Mouse (Mus musculus) hindbrain, embryonic 11.5 days (tissue): ENCODE measurements around the gene Dop1b. TPM values are rescaled to one million over a fixed set of nuclear protein-coding genes. Genes with fewer than 3 reads are reported as not detected.
"Not testable (repeated sequence)": the region's sequence is repeated elsewhere in the genome, so short reads cannot be mapped to it uniquely, and the experiment has no call there.

Source experiments
- ATAC-seq: fragments of 200-750 bp; cut with Nextera tagmentation; 2 replicates; pipeline ENCODE4 v1.8.0; 2017; ENCODE audit warnings: mild to moderate bottlenecking, moderate TSS enrichment, moderate library complexity; ENCODE audit not compliant: low FRiP score
- DNase-seq: peaks from one replicate; pipeline ENCODE4 v3.0.0-alpha.2; 2015; ENCODE audit warnings: low spot score
- H3K27ac ChIP-seq: fragments of 300-500 bp; sonication (generic); 2 replicates; pipeline ENCODE4 v1.5.1; 2014; ENCODE audit warnings: mild to moderate bottlenecking, low read depth, low read length
- H3K27me3 ChIP-seq: fragments of 300-500 bp; sonication (generic); 2 replicates; pipeline ENCODE4 v1.6.1; 2014; ENCODE audit warnings: mild to moderate bottlenecking, low read length, moderate library complexity, mixed read lengths; ENCODE audit not compliant: control insufficient read depth, insufficient read depth
- H3K36me3 ChIP-seq: fragments of 300-500 bp; sonication (generic); 2 replicates; pipeline ENCODE4 v1.6.1; 2014; ENCODE audit warnings: mild to moderate bottlenecking, low read length, moderate library complexity, mixed read lengths; ENCODE audit not compliant: control insufficient read depth, insufficient read depth
- H3K4me1 ChIP-seq: fragments of 300-500 bp; sonication (generic); replicated peaks from 2 replicates; pipeline ENCODE4 v1.6.1; 2014; ENCODE audit warnings: low read length, mixed read lengths; ENCODE audit not compliant: control insufficient read depth, insufficient read depth
- H3K4me2 ChIP-seq: fragments of 300-500 bp; sonication (generic); replicated peaks from 2 replicates; pipeline ENCODE4 v1.6.1; 2014; ENCODE audit warnings: mild to moderate bottlenecking, low read depth, low read length
- H3K4me3 ChIP-seq: fragments of 300-500 bp; sonication (generic); 2 replicates; pipeline ENCODE4 v1.5.1; 2014; ENCODE audit warnings: low read depth, low read length
- H3K9ac ChIP-seq: fragments of 300-500 bp; sonication (generic); 2 replicates; pipeline ENCODE4 v1.6.1; 2014; ENCODE audit warnings: low read depth, low read length
- H3K9me3 ChIP-seq: fragments of 300-500 bp; sonication (generic); 2 replicates; pipeline ENCODE4 v1.6.1; 2016; ENCODE audit warnings: low read length; ENCODE audit not compliant: control insufficient read depth
- WGBS: fragments of 180-500 bp; shearing (Covaris S2); extraction: QIAGEN DNeasy Blood & Tissue Kit; methylation state at CpG from one replicate; pipeline ENCODE4 v1.1.7; 2014; 5-methylcytosine and 5-hydroxymethylcytosine counted together
- polyA plus RNA-seq: library from polyadenylated mRNA; unstranded; fragments of >200 nt; fragmentation: Nextera tagmentation; extraction: Ambion mirVana; gene quantifications from 2 replicates; pipeline ENCODE4 v1.2.1, GENCODE M21; 2014

The Dop1b gene
- 15.7 and 19.6 TPM in 2 replicates for polyA plus RNA-seq

- DNase-seq (peak; percentile 99), ATAC-seq (peak; percentile 95)
- under 1% methylated on average over 45 of the region's 77 CpGs for WGBS
- Histone ChIP-seq H3K36me3 (no peaks in the 10 kb centered on the region), H3K4me1 (no peaks in the 10 kb centered on the region), H3K4me2 (peak within 1 kb of the TSS; percentile 90), H3K9me3 (no peaks in the 10 kb centered on the region), H3K27ac (0 out of 2 replicates have a peak within 1 kb of the TSS, but pooled peaks have one; percentile 49), H3K4me3 (peak within 1 kb of the TSS; percentile 74), H3K9ac (peak within 1 kb of the TSS; percentile 79), H3K27me3 (peaks cover 7% of the 10 kb centered on the region; the same call in 1 of the 2 replicates)
Observed at GRCm38 (mm10) chr16:93711411-93712188, at the start of gene Dop1b. Gene Dop1b, plus strand, starts transcription at chr16:93711904.

- no peak overlapping the region for H3K4me3 ChIP-seq
- ATAC-seq (no peak), DNase-seq (no peak)
- H3K9ac ChIP-seq = no peak overlapping the region
- H3K4me1 ChIP-seq = no peaks in the 10 kb centered on the region
- H3K9me3 ChIP-seq = no peaks in the 10 kb centered on the region
- H3K4me2 ChIP-seq = no peak overlapping the region
- H3K36me3 ChIP-seq = no peaks in the 10 kb centered on the region
- H3K27ac ChIP-seq = no peak overlapping the region
- no peaks in the 10 kb centered on the region for H3K27me3 ChIP-seq
Observed at GRCm38 (mm10) chr16:93667976-93668375, 43.7 kb upstream of the Dop1b start.

GRCm38 (mm10) chr16:93669521-93669920, 42.2 kb upstream of the Dop1b start:
- ATAC-seq (no peak), DNase-seq (no peak)
- Histone ChIP-seq H3K27ac (no peak overlapping the region), H3K9me3 (no peaks in the 10 kb centered on the region), H3K4me3 (no peak overlapping the region), H3K4me1 (no peaks in the 10 kb centered on the region), H3K36me3 (no peaks in the 10 kb centered on the region), H3K9ac (no peak overlapping the region), H3K4me2 (no peak overlapping the region), H3K27me3 (no peaks in the 10 kb centered on the region)

GRCm38 (mm10) chr16:93670466-93670865, 41.2 kb upstream of the Dop1b start:
- not testable (repeated sequence) for H3K9me3 ChIP-seq, H3K4me2 ChIP-seq, DNase-seq, H3K4me1 ChIP-seq, ATAC-seq, H3K27ac ChIP-seq, H3K36me3 ChIP-seq, H3K4me3 ChIP-seq, H3K27me3 ChIP-seq, H3K9ac ChIP-seq
- 43% methylated on average over 4 of the region's 4 CpGs for WGBS

GRCm38 (mm10) chr16:93671064-93671463, 40.6 kb upstream of the Dop1b start:
- no peaks in the 10 kb centered on the region for H3K36me3 ChIP-seq
- no peak for ATAC-seq
- WGBS = 94% methylated on average over 5 of the region's 5 CpGs

GRCm38 (mm10) chr16:93676376-93676775, 35.3 kb upstream of the Dop1b start:
- ATAC-seq (no peak), DNase-seq (no peak)
- peaks cover 2% of the 10 kb centered on the region for H3K27me3 ChIP-seq
- no peak overlapping the region for H3K9ac ChIP-seq
- H3K4me1 ChIP-seq = no peaks in the 10 kb centered on the region
- WGBS = 87% methylated on average over 5 of the region's 5 CpGs
- H3K36me3 ChIP-seq = no peaks in the 10 kb centered on the region
- H3K4me3 ChIP-seq = no peak overlapping the region
- H3K4me2 ChIP-seq = no peak overlapping the region
- no peaks in the 10 kb centered on the region for H3K9me3 ChIP-seq
- no peak overlapping the region for H3K27ac ChIP-seq

More at GRCm38 (mm10) chr16:93671064-93671463, 40.6 kb upstream of the Dop1b start:
- Histone ChIP-seq H3K4me2 (no peak overlapping the region), H3K9me3 (no peaks in the 10 kb centered on the region), H3K27me3 (no peaks in the 10 kb centered on the region), H3K4me1 (no peaks in the 10 kb centered on the region), H3K4me3 (no peak overlapping the region), H3K9ac (no peak overlapping the region), H3K27ac (no peak overlapping the region)
- no peak for DNase-seq

GRCm38 (mm10) chr16:93678206-93678605, 33.5 kb upstream of the Dop1b start:
- DNase-seq (no peak), ATAC-seq (no peak)
- H3K27ac ChIP-seq = no peak overlapping the region
- 84% methylated on average over 4 of the region's 4 CpGs for WGBS
- H3K4me2 ChIP-seq = no peak overlapping the region
- H3K9me3 ChIP-seq = no peaks in the 10 kb centered on the region
- H3K4me1 ChIP-seq = no peaks in the 10 kb centered on the region
- no peak overlapping the region for H3K4me3 ChIP-seq
- no peak overlapping the region for H3K9ac ChIP-seq
- H3K27me3 ChIP-seq = peaks cover 20% of the 10 kb centered on the region
- no peaks in the 10 kb centered on the region for H3K36me3 ChIP-seq

GRCm38 (mm10) chr16:93679165-93679564, 32.5 kb upstream of the Dop1b start:
- peaks cover 6% of the 10 kb centered on the region; the same call in 1 of the 2 replicates for H3K4me1 ChIP-seq
- no peaks in the 10 kb centered on the region for H3K9me3 ChIP-seq
- peaks cover 29% of the 10 kb centered on the region for H3K27me3 ChIP-seq
- ATAC-seq (no peak), DNase-seq (no peak)
- no peaks in the 10 kb centered on the region for H3K36me3 ChIP-seq
- no peak overlapping the region for H3K4me3 ChIP-seq
- WGBS = 66% methylated on average over 9 of the region's 9 CpGs
- H3K4me2 ChIP-seq = no peak overlapping the region
- no peak overlapping the region for H3K27ac ChIP-seq
- no peak overlapping the region for H3K9ac ChIP-seq

GRCm38 (mm10) chr16:93682156-93682688, 29.5 kb upstream of the Dop1b start:
- WGBS = 22% methylated on average over 13 of the region's 13 CpGs
- Histone ChIP-seq H3K27me3 (peaks cover 39% of the 10 kb centered on the region), H3K4me1 (peaks cover 6% of the 10 kb centered on the region; the same call in 1 of the 2 replicates), H3K27ac (no peak overlapping the region), H3K4me2 (no peak overlapping the region), H3K9me3 (no peaks in the 10 kb centered on the region), H3K4me3 (no peak overlapping the region), H3K36me3 (no peaks in the 10 kb centered on the region), H3K9ac (no peak overlapping the region)
- DNase-seq (no peak), ATAC-seq (no peak)
